Mouse (Mus musculus): ENCODE measurements around the gene Cracr2b. TPM values are rescaled to one million over a fixed set of nuclear protein-coding genes. Genes with fewer than 3 reads are reported as not detected.
"Not testable (repeated sequence)": the region's sequence is repeated elsewhere in the genome, so short reads cannot be mapped to it uniquely, and the experiment has no call there.

Cracr2b gene
- total RNA-seq, 2 experiments from 2014 or later = 3.3 TPM

GRCm38 (mm10) chr7:141432741-141433516 lies 28.0 kb upstream of the Cracr2b start:
- DNase-seq (ENCODE audit: low spot score in 2 of 2) = peak in 1 of 2 experiments; percentile 49

GRCm38 (mm10) chr7:141433517-141434400 lies 27.1 kb upstream of the Cracr2b start:
- no peak for DNase-seq (ENCODE audit: low spot score in 2 of 2)

- DNase-seq (ENCODE audit: low spot score in 2 of 2) = peak; percentile 74 to 85
Observed at GRCm38 (mm10) chr7:141434464-141434863, 26.4 kb upstream of the Cracr2b start.

GRCm38 (mm10) chr7:141435129-141435855 lies 25.6 kb upstream of the Cracr2b start:
- DNase-seq (ENCODE audit: low spot score in 2 of 2) = peak in 1 of 2 experiments; percentile 44

- no peak for DNase-seq (ENCODE audit: low spot score in 2 of 2)
Observed at GRCm38 (mm10) chr7:141435856-141436522, 24.9 kb upstream of the Cracr2b start.

GRCm38 (mm10) chr7:141436523-141436892 lies 24.4 kb upstream of the Cracr2b start:
- DNase-seq (ENCODE audit: low spot score in 2 of 2) = no peak

GRCm38 (mm10) chr7:141437178-141438120 lies 23.4 kb upstream of the Cracr2b start, which contains the start of gene Slc25a22:
Gene Slc25a22, minus strand, starts transcription at chr7:141437892.
- peak; percentile 72 to 88 for DNase-seq (ENCODE audit: low spot score in 2 of 2)

- no peak for DNase-seq (ENCODE audit: low spot score in 2 of 2)
Observed at GRCm38 (mm10) chr7:141438201-141438968, 22.5 kb upstream of the Cracr2b start.

GRCm38 (mm10) chr7:141439140-141439679 lies 21.7 kb upstream of the Cracr2b start:
- no peak for DNase-seq (ENCODE audit: low spot score in 2 of 2)

GRCm38 (mm10) chr7:141439811-141440210 lies 21.1 kb upstream of the Cracr2b start:
- DNase-seq (ENCODE audit: low spot score in 2 of 2) = no peak

GRCm38 (mm10) chr7:141440613-141441012 lies 20.3 kb upstream of the Cracr2b start:
- DNase-seq (ENCODE audit: low spot score in 2 of 2) = no peak

- DNase-seq (ENCODE audit: low spot score in 2 of 2) = no peak
Observed at GRCm38 (mm10) chr7:141441460-141441859, 19.4 kb upstream of the Cracr2b start.

- DNase-seq (ENCODE audit: low spot score in 2 of 2) = no peak
Observed at GRCm38 (mm10) chr7:141442199-141442598, 18.7 kb upstream of the Cracr2b start.

GRCm38 (mm10) chr7:141443081-141443821 lies 17.6 kb upstream of the Cracr2b start:
- DNase-seq (ENCODE audit: low spot score in 2 of 2) = no peak

GRCm38 (mm10) chr7:141443828-141444237 lies 17.1 kb upstream of the Cracr2b start, which contains the start of gene Pidd1:
Gene Pidd1, minus strand, starts transcription at chr7:141444025.
- DNase-seq (ENCODE audit: low spot score in 2 of 2) = no peak

- DNase-seq (ENCODE audit: low spot score in 2 of 2) = not testable (repeated sequence)
Observed at GRCm38 (mm10) chr7:141446374-141446773, 14.5 kb upstream of the Cracr2b start.

GRCm38 (mm10) chr7:141447110-141447991 lies 13.5 kb upstream of the Cracr2b start, which contains the start of gene Rplp2:
Gene Rplp2, plus strand, starts transcription at chr7:141447370.
- DNase-seq (ENCODE audit: low spot score in 2 of 2) = peak; percentile 95 to 98
